20 mouse cellular contexts compared by ENCODE assay signal in the genomic region with DNA sequence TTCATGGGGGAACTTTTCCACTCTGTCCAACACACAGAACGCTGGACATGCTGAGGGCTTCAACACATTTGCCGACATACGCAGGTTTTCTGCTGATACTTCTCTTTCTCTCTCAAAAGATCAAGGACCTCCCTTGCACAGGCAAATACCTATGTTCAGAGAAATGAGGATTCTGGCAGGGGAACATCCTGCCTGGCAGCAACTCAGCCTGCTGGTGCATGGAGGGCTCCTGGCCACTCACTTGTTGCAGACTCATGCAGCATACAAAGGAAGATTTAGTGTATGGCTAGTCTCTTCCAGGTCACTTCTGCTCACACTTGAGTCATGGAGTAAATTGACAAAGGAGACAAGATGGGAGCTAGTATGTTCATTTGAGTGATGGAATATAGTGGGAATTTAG. TPM values are rescaled to one million over a fixed set of nuclear protein-coding genes. Genes with fewer than 3 reads are reported as not detected.
DNase-seq lines count a peak whose midpoint lies in the region; ATAC-seq and TF ChIP-seq lines count a peak whose summit lies in the region.
"Had no signal": no experiment of that assay in that cellular context is flagged by ENCODE, and none has a peak within 500 bp of the region (broad histone marks: within the 10 kb centered on the region; RNA-seq: fewer than 3 reads in every experiment).

No protein-coding gene starts in this region.

- intact Hi-C loops in left cerebral cortex, postnatal 14 days (cut with DNase I): no loop called here

- no peak for TF ChIP-seq CTCF in thymus, adult 2 months (IDR thresholded peaks at IDR 0.05; ENCODE audit: borderline replicate concordance, control insufficient read depth, extremely low read depth, insufficient read depth, low read length, poor library complexity)

- no peaks in the 10 kb centered on the region for H3K27me3 ChIP-seq in forebrain, embryonic 10.5 days (ENCODE audit: poor library complexity, severe bottlenecking)
- H3K27me3 ChIP-seq in thymus, adult 2 months (ENCODE audit: control insufficient read depth, insufficient read depth, low read length): no peaks in the 10 kb centered on the region
- H3K27me3 ChIP-seq: embryonic facial prominence, embryonic 13.5 days; forebrain, embryonic 13.5 days; heart, embryonic 12.5 days; hindbrain, embryonic 15.5 days; kidney, embryonic 15.5 days had no signal

- WGBS in forebrain, embryonic 10.5 days: 88% methylated on average over 3 of the region's 3 CpGs
- WGBS in thymus, adult 2 months: 89% methylated on average over 3 of the region's 3 CpGs

- H3K36me3 ChIP-seq in forebrain, embryonic 10.5 days (replicated peaks): peaks cover 14% of the 10 kb centered on the region
- H3K36me3 ChIP-seq in thymus, adult 2 months (ENCODE audit: control insufficient read depth, insufficient read depth, low read length): no peaks in the 10 kb centered on the region
- H3K36me3 ChIP-seq: heart, embryonic 12.5 days; hindbrain, embryonic 15.5 days had no signal

- no peaks in the 10 kb centered on the region for H3K4me1 ChIP-seq in forebrain, embryonic 10.5 days
- no peaks in the 10 kb centered on the region for H3K4me1 ChIP-seq in thymus, adult 2 months (replicated peaks; ENCODE audit: control insufficient read depth, insufficient read depth, low read length)
- H3K4me1 ChIP-seq: embryonic facial prominence, embryonic 13.5 days; forebrain, embryonic 13.5 days; hindbrain, embryonic 15.5 days; kidney, embryonic 15.5 days had no signal

- TF ChIP-seq POLR2A in thymus, adult 2 months (IDR thresholded peaks at IDR 0.05; ENCODE audit: control insufficient read depth, extremely low read depth, insufficient read depth, low read length, poor library complexity): no peak

- peak; percentile 33 for DNase-seq in cerebellum, adult 11-12 months
- DNase-seq in cerebellum, adult 18-20 months: peak; percentile 34 to 43
- peak; percentile 29 for DNase-seq in cerebellum, adult 9-11 months
- peak; percentile 38 to 41 for DNase-seq in cerebellum, postnatal 36 days
- no peak for DNase-seq in left cerebral cortex, postnatal 14 days (ENCODE audit: low spot score in 2 of 2)
- no peak for DNase-seq in forebrain, embryonic 10.5 days (ENCODE audit: extremely low spot score, low spot score)
- no peak for DNase-seq in thymus, adult 2 months
- DNase-seq: adrenal gland, adult 8-10 months; adrenal gland, postnatal 36 days; gastrocnemius, postnatal 10 days; heart, postnatal 36 days; kidney, adult 2 months had no signal

- no peak for ATAC-seq in cerebellum, adult (ENCODE audit: insufficient number of reproducible peaks, low FRiP score, low TSS enrichment)
- ATAC-seq: forebrain, embryonic 13.5 days; intestine, embryonic 16.5 days had no signal

- H3K9me3 ChIP-seq in forebrain, embryonic 10.5 days: no peaks in the 10 kb centered on the region
- H3K9me3 ChIP-seq: embryonic facial prominence, embryonic 13.5 days; forebrain, embryonic 13.5 days; heart, embryonic 12.5 days; hindbrain, embryonic 15.5 days; kidney, embryonic 15.5 days had no signal

- no peak overlapping the region for H3K4me3 ChIP-seq in forebrain, embryonic 10.5 days
- no peak overlapping the region for H3K4me3 ChIP-seq in thymus, adult 2 months (ENCODE audit: control insufficient read depth, insufficient read depth, low read length)
- H3K4me3 ChIP-seq: embryonic facial prominence, embryonic 13.5 days; forebrain, embryonic 13.5 days; heart, embryonic 12.5 days; hindbrain, embryonic 15.5 days; kidney, embryonic 15.5 days had no signal

- no peak overlapping the region for H3K27ac ChIP-seq in forebrain, embryonic 10.5 days
- no peak overlapping the region for H3K27ac ChIP-seq in thymus, adult 2 months (ENCODE audit: control insufficient read depth, insufficient read depth, low read length)
- H3K27ac ChIP-seq: embryonic facial prominence, embryonic 13.5 days; forebrain, embryonic 13.5 days; hindbrain, embryonic 15.5 days; kidney, embryonic 15.5 days had no signal

RNA-seq across cellular contexts. Expression of gene Pappa, which starts 34.7 kb away (rescaled TPM):
- under 1 TPM; 0.29 to 0.47 TPM for total RNA-seq in left cerebral cortex, postnatal 14 days (2021)
- polyA plus RNA-seq in forebrain, embryonic 10.5 days (2016; fragmentation: Nextera tagmentation; extraction: Ambion mirVana): 1.9 and 2.1 TPM in 2 replicates
- polyA plus RNA-seq in thymus, adult 2 months (2012; rRNA removed): 0.15 and 0.22 TPM in 2 replicates
- total RNA-seq: MEL had no signal

Comparison
In these comparisons a context has a peak if more than half of its experiments do, and no peak if none do; other contexts are left out.
1. DNase-seq: peak in cerebellum, adult 11-12 months (single experiment), cerebellum, adult 18-20 months (2 of 2), cerebellum, adult 9-11 months (single experiment) and cerebellum, postnatal 36 days (2 of 2); none in left cerebral cortex, postnatal 14 days (0 of 2), forebrain, embryonic 10.5 days (single experiment) and thymus, adult 2 months (single experiment).